ENCODE assay signal across 8 mouse cellular contexts in the genomic region with DNA sequence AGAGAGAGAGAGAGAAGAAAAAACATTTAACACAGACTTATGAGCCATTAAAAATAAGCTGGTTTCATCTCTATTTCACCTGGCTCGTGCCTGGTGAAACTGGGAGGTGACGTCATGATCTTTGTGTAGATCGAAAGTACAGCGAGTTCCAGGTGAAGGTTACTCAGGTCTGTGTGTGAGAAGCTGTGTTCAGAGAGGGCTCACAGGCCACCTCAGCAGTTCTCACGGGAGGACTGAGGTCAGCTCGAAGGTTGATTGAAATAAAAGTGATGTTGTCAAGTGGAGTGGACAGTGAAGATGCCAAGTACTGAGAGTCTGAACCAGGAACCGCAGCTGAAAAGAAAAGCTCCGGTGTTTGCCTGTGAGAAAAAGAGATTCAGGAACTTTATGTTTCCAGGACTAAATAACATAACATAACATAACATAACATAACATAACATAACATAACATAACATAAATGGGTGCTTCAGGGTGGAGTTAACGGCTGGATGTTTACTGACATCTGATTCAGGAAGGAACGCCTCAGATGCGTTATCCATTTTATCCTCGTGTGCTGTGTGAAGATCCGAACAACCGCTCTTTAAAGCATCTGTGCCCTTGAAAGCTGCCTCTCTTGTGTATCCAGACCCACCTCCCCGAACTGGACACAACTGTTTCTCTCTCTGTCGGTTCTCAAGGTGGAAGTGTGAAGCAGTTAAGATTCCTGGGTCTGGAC. TPM values are rescaled to one million over a fixed set of nuclear protein-coding genes. Genes with fewer than 3 reads are reported as not detected.
DNase-seq lines count a peak whose midpoint lies in the region; ATAC-seq and TF ChIP-seq lines count a peak whose summit lies in the region.

No protein-coding gene starts in this region.

- DNase-seq in kidney, adult 2 months: peak; percentile 29
- no peak for DNase-seq in kidney, postnatal 10 days
- no peak for DNase-seq in intestine, embryonic 14.5 days (ENCODE audit: low spot score)
- no peak for DNase-seq in c-Kit-positive CD71-positive TER-119-positive erythroid progenitor cells, embryonic 14.5 days (ENCODE audit: low spot score)
- no peak for DNase-seq in gastrocnemius, postnatal 4 days (ENCODE audit: low spot score in 2 of 2)
- DNase-seq in spleen, adult 18-20 months: no peak

- TF ChIP-seq CTCF in kidney, adult 2 months (conservative IDR thresholded peaks at IDR 0.05; ENCODE audit: insufficient read depth, insufficient read length, low read depth, low read length): no peak
- no peak for TF ChIP-seq CTCF in bone marrow macrophage, adult 2 months (IDR thresholded peaks at IDR 0.05; ENCODE audit: low read depth, low read length)

- WGBS in kidney, adult 2 months: 63% methylated on average over 16 of the region's 16 CpGs
- WGBS in intestine, embryonic 14.5 days: 57% methylated on average over 16 of the region's 16 CpGs

- ATAC-seq in intestine, embryonic 14.5 days (replicated peaks; ENCODE audit: low FRiP score, low TSS enrichment, low read depth): 0 out of 2 replicates have a peak, but pooled peaks have one; percentile 47
- ATAC-seq in megakaryocyte-erythroid progenitor cell, adult 5-6 weeks (replicated peaks; ENCODE audit: low FRiP score, low TSS enrichment, poor library complexity, severe bottlenecking): 0 out of 2 replicates have a peak, but pooled peaks have one; percentile 3

- no peak overlapping the region for H3K9ac ChIP-seq in intestine, embryonic 14.5 days (ENCODE audit: low read length)

- H3K9me3 ChIP-seq in intestine, embryonic 14.5 days (ENCODE audit: control insufficient read depth, low read length): no peaks in the 10 kb centered on the region

- peak overlapping the region; percentile 57; the same call in 1 of the 2 replicates for H3K4me3 ChIP-seq in kidney, adult 2 months (ENCODE audit: insufficient read depth, low read depth, low read length)
- peak overlapping the region; percentile 44 for H3K4me3 ChIP-seq in bone marrow macrophage, adult 2 months (ENCODE audit: insufficient read depth, low read length)
- peak overlapping the region; percentile 15; the same call in 1 of the 2 replicates for H3K4me3 ChIP-seq in intestine, embryonic 14.5 days (ENCODE audit: low read depth, low read length)

- no peaks in the 10 kb centered on the region for H3K4me1 ChIP-seq in kidney, adult 2 months (ENCODE audit: control insufficient read depth, insufficient read depth, low read length)
- no peaks in the 10 kb centered on the region for H3K4me1 ChIP-seq in bone marrow macrophage, adult 2 months (ENCODE audit: control insufficient read depth, insufficient read depth, low read length)
- H3K4me1 ChIP-seq in intestine, embryonic 14.5 days (replicated peaks; ENCODE audit: control insufficient read depth, insufficient read depth, low read length): no peaks in the 10 kb centered on the region

- no peak for TF ChIP-seq POLR2A in kidney, adult 2 months (IDR thresholded peaks at IDR 0.05; ENCODE audit: low read depth, low read length)
- TF ChIP-seq POLR2A in bone marrow macrophage, adult 2 months (IDR thresholded peaks at IDR 0.05; ENCODE audit: borderline replicate concordance, low read depth, low read length): no peak

- no peak overlapping the region for H3K27ac ChIP-seq in kidney, adult 2 months (ENCODE audit: insufficient read depth, low read depth, low read length)
- H3K27ac ChIP-seq in bone marrow macrophage, adult 2 months (ENCODE audit: insufficient read depth, low read depth, low read length): no peak overlapping the region
- H3K27ac ChIP-seq in intestine, embryonic 14.5 days (ENCODE audit: low read depth): peak overlapping the region; percentile 57; the same call in 1 of the 2 replicates

- H3K36me3 ChIP-seq in kidney, adult 2 months (ENCODE audit: control insufficient read depth, insufficient read depth, low read length): no peaks in the 10 kb centered on the region
- no peaks in the 10 kb centered on the region for H3K36me3 ChIP-seq in intestine, embryonic 14.5 days (ENCODE audit: control insufficient read depth, insufficient read depth, low read length)

- no peaks in the 10 kb centered on the region for H3K27me3 ChIP-seq in kidney, adult 2 months (replicated peaks; ENCODE audit: control insufficient read depth, insufficient read depth, low read length)
- H3K27me3 ChIP-seq in intestine, embryonic 14.5 days (replicated peaks; ENCODE audit: control insufficient read depth, insufficient read depth, low read length): no peaks in the 10 kb centered on the region

- H3K4me2 ChIP-seq in intestine, embryonic 14.5 days (ENCODE audit: low read length): peak overlapping the region; percentile 45

RNA-seq across cellular contexts. Expression of a gene that starts 41.7 kb away (rescaled TPM):
- 8.5 TPM in 2 replicates for polyA plus RNA-seq in kidney, adult 2 months (2012; rRNA removed)
- polyA plus RNA-seq in bone marrow macrophage, adult 2 months (2012; ENCODE audit: insufficient read depth, insufficient read length, missing spikeins): 4.7 and 5.1 TPM in 2 replicates
- 9.6 and 10.5 TPM in 2 replicates for polyA plus RNA-seq in intestine, embryonic 14.5 days (2014; fragmentation: Nextera tagmentation; extraction: Ambion mirVana)
- total RNA-seq in megakaryocyte-erythroid progenitor cell, adult 5-6 weeks (2014; fragmentation: Nextera tagmentation): 4.7 and 11.8 TPM in 2 replicates
- total RNA-seq in megakaryocyte-erythroid progenitor cell, adult 5-6 weeks (2017): 3.7 and 9.6 TPM in 2 replicates
- total RNA-seq in gastrocnemius, postnatal 4 days (2021): 1 to 10 TPM; 8.0 to 9.7 TPM
